Mouse (Mus musculus) frontal cortex, postnatal 10 days (tissue): ENCODE measurements at regions not wholly inside any gene's neighbourhood (a gene's known extent, or its start where the extent isn't known, plus 50 kb on each side); places are given as distances from the start of the nearest gene placed in this dataset.

Experiments used
- DNase-seq, 2 experiments: peaks; one replicate each; pipeline ENCODE4 v3.0.0; 2022; ENCODE audit warnings: low spot score in 2 of 2, mixed read lengths in 1 of 2

DNA sequence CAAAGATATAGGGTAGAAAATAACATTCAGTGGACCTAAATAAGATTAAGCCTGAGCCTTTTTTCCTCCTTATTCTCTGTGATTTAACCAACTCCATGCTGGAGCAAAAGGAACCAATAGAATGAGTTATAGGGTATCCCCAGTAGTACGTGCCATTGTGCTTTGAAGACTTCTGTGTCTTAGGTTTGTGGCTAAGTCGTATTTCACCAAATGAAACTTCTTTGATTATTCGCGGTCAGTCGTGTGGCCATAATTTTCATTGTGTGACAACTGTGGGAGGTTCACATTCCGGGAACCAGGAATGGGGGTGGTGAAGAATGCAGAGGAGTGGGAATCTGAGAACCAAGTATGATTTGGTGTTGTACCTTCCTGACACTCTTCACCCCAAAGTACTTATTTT lies 535.6 kb upstream of the Pkn2 start:
- DNase-seq, result no peak

DNA sequence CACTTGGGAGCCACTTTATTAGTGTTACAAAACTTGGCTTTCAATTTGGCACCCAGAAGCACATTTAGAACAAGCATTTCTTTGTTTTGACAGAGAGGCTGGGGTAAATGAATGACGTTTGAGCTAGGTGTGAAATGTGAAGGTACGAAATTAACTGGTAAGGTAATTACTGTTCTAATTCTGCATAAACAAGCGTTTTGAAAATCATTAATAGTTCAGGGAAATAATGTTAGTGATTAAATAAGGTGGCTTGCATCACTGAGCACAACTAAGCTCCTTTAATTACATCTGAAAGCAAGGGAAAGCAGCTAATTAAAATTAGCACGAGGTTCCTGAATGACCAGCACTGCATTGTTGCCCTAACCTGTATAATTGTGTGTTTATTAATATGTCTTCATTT lies 529.9 kb upstream of the Pkn2 start:
- no peak for DNase-seq

DNA sequence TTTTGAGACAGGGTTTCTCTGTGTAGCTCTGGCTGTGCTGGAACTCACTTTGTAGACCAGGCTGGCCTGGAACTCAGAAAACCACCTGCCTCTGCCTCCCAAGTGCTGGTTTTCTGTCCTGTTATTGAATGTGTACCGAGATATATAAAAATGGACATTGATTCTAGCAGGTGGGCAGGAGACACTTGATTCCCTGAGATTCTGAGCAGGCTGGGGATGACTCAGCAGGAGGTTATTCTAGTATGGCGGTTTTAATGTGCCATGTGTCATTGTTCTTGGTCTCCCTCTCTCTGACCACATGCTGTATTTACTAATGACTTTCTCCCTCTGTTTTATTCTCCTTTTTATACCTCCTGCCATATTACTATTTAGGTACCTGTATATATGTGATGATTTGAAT lies 517.2 kb upstream of the Pkn2 start:
- no peak for DNase-seq

DNA sequence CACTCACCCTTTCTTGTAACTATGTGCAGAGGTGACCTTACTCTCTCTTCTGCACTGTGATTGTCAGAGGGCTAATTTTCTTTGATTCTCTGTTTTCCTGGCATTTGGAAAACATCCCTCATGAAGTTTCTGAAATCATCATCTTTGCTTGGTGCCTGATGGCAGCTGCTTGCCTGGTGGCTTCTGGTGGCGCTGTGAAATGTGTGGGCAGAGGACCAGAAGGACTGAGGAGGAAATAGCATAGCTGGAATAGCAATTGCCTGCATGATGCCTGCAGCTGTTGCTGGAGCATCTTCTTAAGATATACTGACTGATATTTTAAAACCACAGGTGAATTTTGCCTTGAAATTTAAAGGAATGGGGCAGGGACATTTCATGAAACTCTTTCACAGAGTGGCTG lies 502.6 kb upstream of the Pkn2 start:
- peak; percentile 18 to 31 for DNase-seq

DNA sequence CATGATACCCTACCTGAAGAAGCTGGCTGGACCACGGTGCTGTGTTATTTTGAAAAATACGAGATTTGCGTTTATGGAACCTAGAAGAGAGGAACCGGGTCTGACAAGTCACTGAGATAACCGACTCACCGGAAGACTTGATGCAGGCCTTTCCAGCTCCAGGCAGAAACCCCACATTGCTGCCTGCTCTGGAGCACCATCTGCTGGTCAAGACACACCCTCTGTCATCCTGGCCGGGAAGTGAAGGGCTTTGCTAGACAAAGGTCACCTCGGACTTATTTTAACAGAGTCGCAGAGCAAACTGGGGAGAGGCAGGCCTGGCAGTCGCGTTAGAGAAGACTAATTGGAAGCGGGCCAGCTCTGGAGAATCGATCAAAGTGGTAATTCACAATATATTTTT lies 497.4 kb upstream of the Pkn2 start:
- peak; percentile 13 to 66 for DNase-seq

DNA sequence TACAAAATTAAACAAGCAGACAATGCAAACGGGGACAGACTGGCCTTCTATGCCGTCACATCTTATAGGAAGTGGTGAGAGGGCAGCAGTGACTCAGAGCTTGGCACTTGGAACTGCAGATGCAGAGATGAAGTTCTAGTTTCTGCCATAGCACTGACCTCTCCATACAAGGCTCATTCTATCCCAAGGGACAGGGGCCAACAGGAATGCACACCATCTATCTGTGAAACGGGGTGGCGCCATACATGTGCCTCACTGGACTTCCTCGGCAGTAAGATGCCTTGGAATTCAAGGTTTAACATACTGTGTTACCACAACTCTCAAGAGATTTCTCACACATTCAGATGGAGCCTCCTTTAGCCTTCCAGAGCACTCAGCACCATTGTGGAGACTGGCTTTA lies 495.6 kb upstream of the Pkn2 start:
- no peak for DNase-seq

DNA sequence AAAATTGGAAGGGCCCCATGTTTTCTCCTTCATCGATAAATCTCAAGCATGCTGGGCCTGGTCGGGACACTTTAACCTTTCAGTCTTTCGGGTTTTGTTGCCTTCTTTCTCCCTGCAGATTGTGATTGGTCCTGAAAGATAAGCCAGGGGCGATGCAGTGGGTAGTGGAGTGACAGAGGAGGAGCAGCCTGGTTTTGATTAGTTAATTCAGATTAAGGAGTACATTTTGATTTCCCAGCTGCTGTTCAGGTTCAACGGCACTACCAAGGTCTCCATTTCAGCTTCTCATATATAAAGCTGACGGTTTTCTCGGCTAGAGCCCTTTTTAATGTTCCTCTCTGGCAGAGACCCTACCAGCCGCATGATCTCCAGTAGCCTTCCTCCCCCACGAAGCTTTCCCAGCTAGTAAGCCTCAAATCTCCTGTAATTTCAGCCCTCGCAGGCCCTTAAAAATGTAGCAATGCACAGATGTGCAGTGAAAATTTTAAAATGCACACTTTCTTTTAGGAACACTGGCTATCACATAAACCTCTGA lies 493.8 kb upstream of the Pkn2 start:
- no peak for DNase-seq

DNA sequence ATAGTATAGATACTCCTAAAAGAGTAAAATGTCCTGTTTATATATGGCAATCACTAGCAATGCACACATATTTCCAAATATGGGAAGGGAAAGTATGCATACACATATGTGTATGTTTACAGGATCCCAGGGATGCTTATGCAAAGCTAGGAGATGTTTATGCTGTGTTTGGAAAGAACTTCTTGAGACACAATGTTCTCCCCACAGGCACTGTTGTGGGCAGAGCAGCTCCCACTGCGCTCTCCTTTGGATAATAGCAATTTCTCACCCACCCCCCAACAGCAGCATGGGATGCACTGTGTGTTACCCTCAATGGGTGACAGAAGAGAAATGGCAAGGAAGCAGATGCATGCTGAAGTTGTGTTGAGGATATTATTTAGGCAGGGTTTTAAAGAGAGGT lies 491.7 kb upstream of the Pkn2 start:
- DNase-seq, result no peak

DNA sequence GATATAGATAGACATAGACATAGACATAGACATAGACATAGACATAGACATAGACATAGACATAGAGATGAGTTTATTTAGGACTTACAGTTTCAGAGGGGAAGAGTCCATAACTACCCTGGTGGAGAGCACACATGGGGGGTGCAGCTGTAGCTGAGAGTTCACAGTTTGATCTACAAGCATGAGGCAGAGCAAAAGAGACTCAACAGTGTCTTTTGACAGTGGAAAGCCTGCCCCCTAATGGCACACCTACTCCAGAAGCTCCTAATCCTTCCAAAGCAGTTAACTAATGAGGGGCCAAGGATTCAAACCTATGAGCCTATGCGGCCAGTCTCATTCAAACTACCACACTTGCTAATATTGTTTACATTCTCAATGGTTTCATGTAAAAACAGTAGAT lies 487.2 kb upstream of the Pkn2 start:
- DNase-seq, result no peak

DNA sequence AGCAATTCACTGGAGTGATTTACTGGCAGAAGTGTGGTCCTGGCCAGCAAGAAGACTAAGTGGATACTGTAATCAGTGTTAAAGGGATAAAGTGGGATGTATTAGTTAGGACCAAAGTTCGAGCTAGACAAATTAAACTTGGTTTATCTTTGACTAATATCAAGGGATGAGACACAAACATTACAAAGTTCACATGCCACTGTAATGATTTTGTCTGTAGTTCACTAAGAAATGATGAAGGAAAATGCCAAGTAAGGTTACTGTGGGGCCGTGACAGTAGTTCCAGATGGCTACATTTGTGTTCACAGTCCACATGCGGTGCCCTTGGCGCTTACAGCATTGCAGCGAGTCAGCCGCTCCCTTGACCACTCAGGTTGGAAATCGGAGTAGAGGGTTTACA lies 458.2 kb upstream of the Pkn2 start:
- DNase-seq, result no peak

DNA sequence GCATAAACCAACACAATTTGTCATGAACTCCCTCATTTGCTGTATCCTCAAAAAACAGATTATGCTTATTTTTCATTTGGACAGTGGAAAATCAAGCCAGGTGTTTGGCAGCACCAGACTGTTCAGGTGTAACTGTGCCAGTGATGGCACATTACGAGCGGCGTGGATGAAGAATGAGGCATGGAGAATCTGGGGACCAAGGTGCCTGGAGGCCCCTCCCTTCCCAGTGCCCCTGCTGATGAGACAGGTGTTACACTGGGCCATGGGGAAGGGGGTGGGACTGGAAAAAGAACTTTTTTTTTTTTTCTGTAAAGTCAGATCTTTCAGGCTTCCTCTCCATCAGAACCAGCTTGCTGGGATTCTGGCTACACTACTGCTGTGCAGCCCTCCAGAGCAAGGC lies 451.5 kb upstream of the Pkn2 start:
- DNase-seq, result no peak

DNA sequence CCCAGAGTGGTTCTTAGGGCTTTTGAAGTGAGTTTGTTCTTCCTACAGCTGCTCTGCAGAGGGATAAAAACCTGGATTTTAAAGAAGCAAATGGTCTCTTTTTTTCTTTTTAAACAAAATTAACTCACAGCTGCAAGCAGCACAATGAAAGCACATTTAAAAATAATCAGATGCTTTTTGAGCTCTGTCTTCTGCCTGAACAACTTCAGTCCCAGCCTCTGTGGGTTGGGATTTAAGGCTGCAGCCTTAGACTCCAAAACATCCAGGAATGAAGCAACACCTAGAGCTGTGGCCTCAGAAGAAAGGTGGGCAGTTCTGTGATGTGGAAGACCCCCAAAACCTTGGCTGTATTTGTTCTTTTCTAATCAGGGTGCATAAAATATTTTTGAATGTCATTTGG lies 446.7 kb upstream of the Pkn2 start:
- no peak for DNase-seq

DNA sequence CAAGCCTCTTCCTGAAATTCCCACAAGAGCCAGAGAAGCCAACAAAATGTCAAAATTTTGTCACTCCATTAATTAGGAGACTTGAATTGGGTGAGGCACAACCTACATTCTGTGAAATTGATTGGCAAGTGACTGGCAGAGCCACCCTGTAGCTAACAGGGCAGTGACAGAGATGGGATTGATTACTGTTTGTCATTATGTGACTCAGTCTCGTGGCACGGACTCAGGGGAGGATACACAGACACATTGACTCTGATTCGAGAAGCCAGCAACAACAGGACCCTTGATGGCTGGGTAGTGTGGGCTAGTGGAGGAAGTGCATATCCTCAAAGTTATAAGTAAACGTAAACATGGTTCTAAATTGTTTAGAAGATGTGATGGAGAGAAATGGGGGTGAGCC lies 445.8 kb upstream of the Pkn2 start:
- DNase-seq, result no peak

DNA sequence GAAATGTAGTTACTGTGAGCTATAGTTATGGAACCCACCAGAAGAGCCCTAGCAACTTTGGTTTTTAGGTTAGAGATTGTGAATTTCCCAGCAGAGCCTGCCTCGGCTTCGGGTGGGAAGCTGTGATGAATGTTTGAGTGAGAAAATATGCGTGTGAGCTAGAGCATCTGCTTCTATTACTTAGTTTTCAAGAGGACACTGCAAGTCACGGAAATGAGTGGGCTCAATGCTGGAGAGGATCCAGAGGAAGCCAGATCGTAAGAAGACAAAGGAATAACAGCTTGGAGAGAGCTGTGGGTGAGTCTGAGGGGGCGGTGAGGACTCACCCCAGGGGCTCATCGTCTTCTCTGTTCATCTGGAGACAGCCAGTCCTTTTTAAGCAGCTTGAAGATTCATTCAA lies 434.7 kb upstream of the Pkn2 start:
- DNase-seq, result peak; percentile 41 to 80

DNA sequence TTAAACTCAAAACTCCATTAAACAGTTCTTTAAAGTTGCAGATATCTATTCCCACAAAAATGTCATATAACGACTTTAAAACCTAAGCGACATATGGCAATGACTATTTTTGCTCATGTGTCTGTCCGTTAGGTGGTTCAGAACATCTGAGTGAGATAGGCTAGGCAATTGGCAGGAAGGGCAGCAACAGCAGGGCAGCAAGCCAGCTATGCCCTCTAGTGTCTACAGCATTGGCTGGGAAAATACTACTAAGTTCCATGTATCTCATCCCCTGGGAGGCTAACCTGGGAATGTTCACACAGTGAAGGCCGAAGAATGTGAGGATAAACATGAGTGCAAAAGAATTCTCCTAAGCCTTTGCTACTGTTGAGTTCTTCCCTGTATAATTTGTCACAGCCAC lies 410.0 kb upstream of the Pkn2 start:
- no peak for DNase-seq

DNA sequence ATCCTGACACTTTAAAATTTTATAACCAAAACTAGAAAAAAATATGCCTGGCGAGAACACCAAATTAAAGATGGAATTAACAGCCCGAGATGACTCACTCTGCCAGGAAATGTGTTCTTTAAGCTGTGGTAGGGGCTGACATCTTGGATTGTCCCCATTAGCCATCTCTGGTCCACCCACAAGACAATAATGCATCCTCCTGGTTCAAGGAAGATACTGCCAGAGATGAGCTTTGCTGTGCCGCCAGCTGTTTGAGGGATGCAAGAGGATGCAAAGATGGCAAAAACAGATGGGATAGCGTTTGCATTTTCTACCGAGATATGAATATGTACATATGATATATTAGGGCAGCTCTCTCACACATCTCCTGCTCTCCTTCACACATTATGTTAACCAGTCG lies 382.3 kb upstream of the Pkn2 start:
- peak in 1 of 2 experiments; percentile 22 for DNase-seq

DNA sequence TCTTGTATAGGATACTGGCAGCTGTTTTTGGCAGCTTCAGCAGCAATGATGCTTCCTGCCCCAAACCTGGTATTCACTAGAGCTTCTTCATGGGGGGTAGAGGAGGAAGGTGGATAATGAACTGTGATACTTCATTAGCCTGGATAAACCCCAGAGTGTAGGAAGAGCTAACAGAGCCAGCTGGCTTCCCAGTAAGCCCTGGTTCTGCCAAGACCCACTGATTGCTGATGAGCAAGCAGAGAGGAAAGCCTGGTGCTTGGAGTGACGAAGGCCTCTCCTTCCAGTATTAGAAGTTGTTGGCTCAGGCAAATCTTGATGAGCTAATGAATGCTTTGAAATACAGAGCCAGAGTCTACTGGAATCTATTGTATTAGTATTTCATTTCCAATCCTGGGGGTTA lies 370.8 kb upstream of the Pkn2 start:
- no peak for DNase-seq

DNA sequence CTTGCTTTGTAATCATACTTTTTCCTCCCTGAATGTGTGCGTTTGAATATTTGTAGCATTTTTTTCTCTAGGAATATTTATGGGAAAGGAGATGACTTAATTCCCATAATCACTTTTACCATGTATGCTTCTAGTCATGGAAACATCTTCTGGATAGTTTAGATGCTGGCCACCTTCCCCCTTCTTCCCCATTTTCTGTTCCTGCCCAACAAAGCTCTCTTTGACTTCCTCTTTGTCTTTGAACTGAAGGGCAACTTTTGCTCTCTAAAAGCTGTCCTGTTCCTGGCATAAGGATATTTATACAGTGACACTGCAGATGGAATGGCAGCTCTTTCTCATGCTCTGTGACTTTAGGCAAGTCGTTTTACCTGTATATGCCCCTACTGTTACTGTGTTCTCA lies 370.2 kb upstream of the Pkn2 start:
- DNase-seq, result no peak

DNA sequence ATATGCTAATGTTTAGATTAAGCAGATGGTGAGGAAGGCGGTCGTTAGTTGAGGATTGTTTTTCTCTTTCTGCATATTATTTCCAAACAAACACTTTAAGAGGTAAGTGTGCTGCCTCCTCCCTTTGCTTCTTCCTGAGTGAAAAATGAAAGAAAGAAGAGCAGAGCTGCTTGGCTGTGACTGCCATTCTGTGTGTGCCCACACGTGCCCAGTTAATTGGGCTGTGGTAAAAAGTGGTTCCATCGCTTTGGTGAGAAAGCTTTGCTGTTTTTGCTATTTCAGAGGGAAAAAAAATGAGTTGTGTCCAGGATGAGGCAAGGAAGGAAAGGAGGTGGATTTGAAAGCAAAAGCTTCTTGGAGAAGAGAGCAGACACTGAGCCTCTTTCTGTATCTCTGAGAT lies 360.9 kb upstream of the Pkn2 start:
- DNase-seq, result no peak

DNA sequence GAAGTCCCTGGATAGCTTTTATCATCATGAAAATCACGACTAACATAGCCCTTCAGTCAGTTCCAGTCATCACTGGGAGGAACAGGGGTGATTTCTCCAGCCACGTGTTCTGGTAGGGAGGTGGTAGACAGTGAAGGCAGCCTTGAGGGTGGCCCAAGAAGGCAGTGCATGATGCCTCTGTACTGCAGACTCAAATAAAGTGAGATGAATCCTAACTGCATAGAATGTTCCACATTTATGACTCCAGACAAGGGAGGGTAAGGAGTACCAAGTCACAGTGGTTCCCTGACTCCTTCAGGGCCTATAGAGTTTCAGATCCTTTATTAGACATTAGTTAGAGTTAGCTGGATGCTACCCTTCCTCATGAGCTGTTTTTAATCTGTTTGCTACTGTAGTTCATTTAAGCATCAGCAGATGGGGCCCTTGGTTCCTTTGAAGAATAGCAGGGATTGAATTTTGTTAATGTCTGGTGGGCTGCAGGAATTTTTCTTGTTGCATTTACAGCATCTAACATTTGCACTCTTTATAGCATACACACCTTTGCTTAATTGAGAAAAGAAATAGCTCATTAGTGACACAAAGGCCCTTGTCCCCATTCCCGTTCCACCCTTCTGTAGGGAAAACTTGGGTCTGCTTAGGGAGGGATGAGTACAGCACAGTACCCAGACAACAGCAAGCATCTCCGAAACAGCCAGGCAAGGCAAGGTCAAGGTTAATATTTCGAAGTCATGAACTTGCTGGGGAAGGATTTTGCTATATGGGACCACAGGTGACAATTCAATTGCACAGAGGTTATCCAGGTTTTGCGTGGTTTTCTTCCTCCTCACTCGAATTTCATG lies 359.0 kb upstream of the Pkn2 start:
- DNase-seq, result peak in 1 of 2 experiments; percentile 21

DNA sequence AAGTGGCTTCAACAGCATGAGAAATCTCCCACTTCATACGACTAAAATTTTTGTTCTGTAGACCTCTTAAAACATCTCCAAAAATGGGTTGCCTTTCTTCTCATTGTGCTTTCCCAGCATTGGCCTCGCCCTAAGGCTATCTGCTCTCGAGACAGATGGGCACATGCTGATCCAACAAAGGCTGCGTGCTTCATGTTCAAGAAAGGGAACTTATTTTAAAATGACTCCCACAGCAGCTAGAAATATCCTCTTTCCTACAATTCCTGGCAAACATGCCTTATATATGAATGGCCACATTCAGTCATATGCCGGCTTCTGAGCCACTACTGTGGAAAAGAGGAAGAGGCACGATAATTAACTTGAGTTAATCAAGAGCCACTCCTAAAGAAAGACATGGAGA lies 356.7 kb upstream of the Pkn2 start:
- peak in 1 of 2 experiments; percentile 16 for DNase-seq

DNA sequence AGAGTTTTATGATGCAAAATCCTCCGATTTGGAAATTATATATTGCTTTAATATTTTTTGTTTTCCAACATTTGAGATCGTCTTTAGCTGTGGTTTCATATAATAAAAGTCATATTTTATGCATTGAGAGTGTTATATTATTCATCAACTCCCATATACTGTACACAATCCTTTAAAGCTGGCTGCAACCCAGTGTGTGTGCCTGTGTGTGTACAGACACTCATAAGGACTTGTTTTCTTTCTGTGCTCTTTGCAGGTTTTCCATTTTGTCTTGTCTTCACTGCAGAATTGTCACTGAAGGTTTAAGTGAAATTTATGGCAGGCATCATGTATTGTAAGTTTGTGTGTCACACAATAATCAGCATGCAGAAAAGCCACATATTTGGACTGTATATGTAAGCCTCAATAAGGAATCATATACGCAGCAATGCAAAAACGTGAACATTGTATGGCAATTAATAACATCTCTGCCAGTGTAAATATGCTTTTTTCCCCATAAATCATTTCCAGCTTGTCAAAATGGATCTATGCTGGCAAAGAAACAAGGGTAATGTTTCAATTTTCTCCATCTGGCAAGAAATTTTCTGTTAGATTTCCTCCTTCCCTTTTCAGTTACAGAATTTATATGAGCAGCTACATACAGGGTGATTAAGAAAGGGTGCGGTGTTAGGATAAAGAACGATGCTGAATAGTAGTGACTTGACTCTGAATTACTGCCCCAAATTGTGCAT lies 342.4 kb upstream of the Pkn2 start:
- DNase-seq, result no peak
